Mouse (Mus musculus): Measurements from ENCODE around the gene Tiam2.

GRCm38 (mm10) chr17:3349331-3349730, 23.0 kb downstream of the Tiam2 start:
- TF ChIP-seq CTCF (IDR thresholded peaks at IDR 0.05; ENCODE audit: control insufficient read depth, insufficient read depth, insufficient replicate concordance, low read depth, low read length), result no peak
- TF ChIP-seq POLR2A (IDR thresholded peaks at IDR 0.05; ENCODE audit: control insufficient read depth, low read depth, low read length), result no peak
